ENCODE assay signal across 9 mouse cellular contexts in genomic region chr10:76883442-76884244, GRCm38 (mm10).
DNase-seq lines count a peak whose midpoint lies in the region; ATAC-seq and TF ChIP-seq lines count a peak whose summit lies in the region.
"Had no signal": no experiment of that assay in that cellular context is flagged by ENCODE, and none has a peak within 500 bp of the region (broad histone marks: within the 10 kb centered on the region; RNA-seq: fewer than 3 reads in every experiment).

No protein-coding gene starts in this region.

- H3K27me3 ChIP-seq in hindbrain, embryonic 10.5 days (ENCODE audit: insufficient read depth, poor library complexity, severe bottlenecking): no peaks in the 10 kb centered on the region
- H3K27me3 ChIP-seq in hindbrain, embryonic 16.5 days (replicated peaks; ENCODE audit: control insufficient read depth, insufficient read depth, low read length): no peaks in the 10 kb centered on the region
- H3K27me3 ChIP-seq: heart, embryonic 15.5 days; limb, embryonic 12.5 days had no signal

- peaks cover 24% of the 10 kb centered on the region for H3K4me1 ChIP-seq in hindbrain, embryonic 10.5 days (replicated peaks)
- H3K4me1 ChIP-seq in hindbrain, embryonic 16.5 days (ENCODE audit: control insufficient read depth, insufficient read depth, low read depth, low read length): peaks cover 12% of the 10 kb centered on the region
- H3K4me1 ChIP-seq in lung, adult 2 months (ENCODE audit: control insufficient read depth, insufficient read depth, low read length): no peaks in the 10 kb centered on the region

- H3K9ac ChIP-seq in hindbrain, embryonic 16.5 days (ENCODE audit: low read depth, low read length): no peak overlapping the region
- H3K9ac ChIP-seq: heart, embryonic 15.5 days; limb, embryonic 12.5 days had no signal

- TF ChIP-seq CTCF in lung, adult 2 months (IDR thresholded peaks at IDR 0.05; ENCODE audit: insufficient read depth, low read length): no peak
- no peak for TF ChIP-seq CTCF in left cerebral cortex, adult 2 months (IDR thresholded peaks at IDR 0.05)

- TF ChIP-seq POLR2A in lung, adult 2 months (IDR thresholded peaks at IDR 0.05; ENCODE audit: borderline replicate concordance, extremely low read depth, low read depth, low read length): no peak

- no peaks in the 10 kb centered on the region for H3K36me3 ChIP-seq in hindbrain, embryonic 10.5 days
- H3K36me3 ChIP-seq in hindbrain, embryonic 16.5 days (ENCODE audit: control insufficient read depth, insufficient read depth, low read length): no peaks in the 10 kb centered on the region
- H3K36me3 ChIP-seq: heart, embryonic 15.5 days; limb, embryonic 12.5 days had no signal

- 71% methylated on average over 3 of the region's 3 CpGs for WGBS in hindbrain, embryonic 10.5 days
- 46% methylated on average over 3 of the region's 3 CpGs for WGBS in hindbrain, embryonic 16.5 days
- WGBS in lung, adult 2 months: 92% methylated on average over 3 of the region's 3 CpGs

- intact Hi-C loops in left cerebral cortex, adult 2 months (cut with DNase I): no loop called here

- no peaks in the 10 kb centered on the region for H3K9me3 ChIP-seq in hindbrain, embryonic 10.5 days
- H3K9me3 ChIP-seq in hindbrain, embryonic 16.5 days (ENCODE audit: control insufficient read depth, low read length): no peaks in the 10 kb centered on the region
- H3K9me3 ChIP-seq: heart, embryonic 15.5 days; limb, embryonic 12.5 days had no signal

- peak; percentile 26 for DNase-seq in hindbrain, embryonic 10.5 days (ENCODE audit: low spot score)
- peak; percentile 9 for DNase-seq in retina, postnatal 1 day
- no peak for DNase-seq in retina, embryonic 14.5 days (ENCODE audit: low spot score)
- peak; percentile 52 to 70 for DNase-seq in kidney, postnatal 25 days
- no peak for DNase-seq in lung, adult 2 months
- no peak for DNase-seq in left cerebral cortex, adult 2 months (ENCODE audit: extremely low spot score in 1 of 2, low spot score in 2 of 2)

- no peak overlapping the region for H3K4me2 ChIP-seq in hindbrain, embryonic 16.5 days (ENCODE audit: low read length)
- H3K4me2 ChIP-seq: heart, embryonic 15.5 days; limb, embryonic 12.5 days had no signal

- H3K27ac ChIP-seq in hindbrain, embryonic 10.5 days: peak overlapping the region; percentile 74
- H3K27ac ChIP-seq in hindbrain, embryonic 16.5 days (ENCODE audit: low read depth, low read length): no peak overlapping the region
- no peak overlapping the region for H3K27ac ChIP-seq in left cerebral cortex, adult 2 months
- H3K27ac ChIP-seq: heart, embryonic 15.5 days; limb, embryonic 12.5 days had no signal

- no peak overlapping the region for H3K4me3 ChIP-seq in hindbrain, embryonic 10.5 days
- no peak overlapping the region for H3K4me3 ChIP-seq in hindbrain, embryonic 16.5 days (ENCODE audit: low read length)
- no peak overlapping the region for H3K4me3 ChIP-seq in lung, adult 2 months (replicated peaks; ENCODE audit: extremely low read depth, low read depth, low read length)
- no peak overlapping the region for H3K4me3 ChIP-seq in left cerebral cortex, adult 2 months
- H3K4me3 ChIP-seq: heart, embryonic 15.5 days; limb, embryonic 12.5 days had no signal

- no peak for ATAC-seq in hindbrain, embryonic 16.5 days

Comparison
In these comparisons a context has a peak if more than half of its experiments do, and no peak if none do; other contexts are left out.
1. DNase-seq: peak in hindbrain, embryonic 10.5 days (single experiment), retina, postnatal 1 day (single experiment) and kidney, postnatal 25 days (2 of 2); none in retina, embryonic 14.5 days (single experiment), lung, adult 2 months (single experiment) and left cerebral cortex, adult 2 months (0 of 2).